Mouse (Mus musculus) small intestine, adult 2 months (tissue): ENCODE data around the gene C1qtnf1. TPM values are rescaled to one million over a fixed set of nuclear protein-coding genes. Genes with fewer than 3 reads are reported as not detected.

Source experiments
- H3K27ac ChIP-seq: fragments of 200-500 bp; 2 replicates; pipeline ENCODE4 v1.5.1; 2012; ENCODE audit warnings: low read depth, low read length, control low read depth, inconsistent platforms; ENCODE audit not compliant: insufficient read depth
- H3K27me3 ChIP-seq: fragments of 200-500 bp; 2 replicates; pipeline ENCODE4 v1.6.1; 2012; ENCODE audit warnings: mild to moderate bottlenecking, moderate library complexity, low read length, inconsistent platforms; ENCODE audit not compliant: control insufficient read depth, insufficient read depth
- H3K36me3 ChIP-seq: fragments of 200-500 bp; 2 replicates; pipeline ENCODE4 v1.6.1; 2012; ENCODE audit warnings: mild to moderate bottlenecking, low read length, control low read depth, inconsistent platforms; ENCODE audit not compliant: control insufficient read depth, insufficient read depth
- H3K4me1 ChIP-seq: fragments of 200-500 bp; 2 replicates; pipeline ENCODE4 v1.6.1; 2012; ENCODE audit warnings: low read length, inconsistent platforms, mixed read lengths; ENCODE audit not compliant: control insufficient read depth, insufficient read depth, insufficient read length
- H3K4me3 ChIP-seq: fragments of 200-500 bp; 2 replicates; pipeline ENCODE4 v1.5.1; 2012; ENCODE audit warnings: low read depth, mild to moderate bottlenecking, control low read depth, inconsistent platforms, low read length, moderate library complexity
- CTCF ChIP-seq: fragments of 200-500 bp; IDR thresholded peaks from 2 replicates; pipeline ENCODE4 v1.5.1; 2012; ENCODE audit warnings: low read depth, mild to moderate bottlenecking, control low read depth, inconsistent platforms, low read length, moderate library complexity, mixed read lengths; ENCODE audit not compliant: insufficient replicate concordance, insufficient read length; ENCODE audit errors: extremely low read depth
- POLR2A ChIP-seq: fragments of 200-500 bp; IDR thresholded peaks from 2 replicates; pipeline ENCODE4 v1.6.1; 2012; ENCODE audit warnings: low read depth, mild to moderate bottlenecking, control low read depth, inconsistent platforms, low read length, moderate library complexity
- WGBS: fragments of 180-500 bp; shearing (Covaris S2); methylation state at CpG from one replicate; pipeline ENCODE4 v1.1.7; 2018; 5-methylcytosine and 5-hydroxymethylcytosine counted together
- polyA plus RNA-seq: library from polyadenylated mRNA; depleted of rRNA; stranded (reverse); fragments of >200 nt; gene quantifications from 2 replicates; pipeline ENCODE4 v1.2.3, GENCODE M21; 2012; rRNA removed

C1qtnf1 gene
- polyA plus RNA-seq, 1 experiment = 4.3 TPM

DNA sequence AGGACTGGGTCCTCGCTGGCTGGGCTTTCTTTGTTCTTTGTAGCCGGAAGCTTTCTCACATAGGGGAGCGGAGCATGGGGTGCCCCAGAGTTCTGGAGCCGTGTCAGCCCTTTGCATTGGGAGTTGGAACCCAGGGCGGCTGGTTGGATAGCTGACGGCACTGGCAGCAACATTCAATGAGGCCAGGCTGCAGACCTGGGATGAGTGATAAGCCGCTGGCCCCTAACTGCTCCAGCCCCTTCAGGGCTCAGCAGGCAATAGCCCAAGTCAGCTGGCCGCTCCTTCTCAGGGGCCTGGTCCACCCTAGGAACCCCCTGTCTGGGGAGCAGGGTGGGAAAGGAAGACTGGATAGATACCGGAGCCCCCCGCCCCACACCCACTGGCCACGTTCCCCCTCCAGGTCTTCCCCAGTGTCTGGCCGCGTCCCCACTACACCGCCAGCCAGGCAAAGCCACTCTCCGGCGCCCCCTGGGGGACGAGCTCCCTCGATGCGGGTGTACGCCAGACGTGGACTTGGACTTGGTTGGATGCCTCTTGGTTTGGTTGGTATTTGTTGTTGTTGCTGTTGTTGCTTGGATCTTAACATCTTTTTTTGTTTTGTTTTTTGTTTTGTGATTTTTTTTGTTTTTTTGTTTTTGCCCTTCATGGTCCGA is 62.7 kb downstream of the C1qtnf1 start:
- Histone ChIP-seq H3K36me3 (peaks cover 23% of the 10 kb centered on the region), H3K4me3 (no peak overlapping the region), H3K27ac (no peak overlapping the region), H3K4me1 (no peaks in the 10 kb centered on the region), H3K27me3 (no peaks in the 10 kb centered on the region)
- WGBS = 25% methylated on average over 22 of the region's 22 CpGs
- TF ChIP-seq POLR2A (no peak), CTCF (peak; percentile 85)

DNA sequence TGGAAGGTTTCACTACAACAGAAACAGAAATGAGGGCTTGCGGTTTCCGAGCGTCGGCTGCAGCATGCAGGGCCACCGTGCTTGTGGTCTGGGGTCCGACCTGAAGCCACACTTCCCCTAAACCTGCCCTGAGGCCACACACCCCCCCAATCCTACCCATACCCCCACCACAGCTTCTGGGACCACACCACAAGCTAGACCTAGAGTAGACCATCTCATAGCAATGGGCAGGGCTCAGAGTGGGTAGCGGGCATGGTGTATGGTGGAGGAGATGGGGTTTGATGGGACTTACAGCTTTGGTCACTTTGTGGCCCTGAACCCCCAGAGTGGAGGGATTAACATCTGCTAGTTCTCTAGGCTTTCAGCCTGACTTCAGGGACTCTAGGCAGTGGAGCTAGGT is 63.2 kb downstream of the C1qtnf1 start:
- no peak for TF ChIP-seq POLR2A
- no peak for TF ChIP-seq CTCF
- H3K4me3 ChIP-seq = no peak overlapping the region
- H3K27ac ChIP-seq = no peak overlapping the region
- peaks cover under 1% of the 10 kb centered on the region for H3K4me1 ChIP-seq
- no peaks in the 10 kb centered on the region for H3K27me3 ChIP-seq
- peaks cover 19% of the 10 kb centered on the region for H3K36me3 ChIP-seq
- WGBS = 81% methylated on average over 7 of the region's 7 CpGs

DNA sequence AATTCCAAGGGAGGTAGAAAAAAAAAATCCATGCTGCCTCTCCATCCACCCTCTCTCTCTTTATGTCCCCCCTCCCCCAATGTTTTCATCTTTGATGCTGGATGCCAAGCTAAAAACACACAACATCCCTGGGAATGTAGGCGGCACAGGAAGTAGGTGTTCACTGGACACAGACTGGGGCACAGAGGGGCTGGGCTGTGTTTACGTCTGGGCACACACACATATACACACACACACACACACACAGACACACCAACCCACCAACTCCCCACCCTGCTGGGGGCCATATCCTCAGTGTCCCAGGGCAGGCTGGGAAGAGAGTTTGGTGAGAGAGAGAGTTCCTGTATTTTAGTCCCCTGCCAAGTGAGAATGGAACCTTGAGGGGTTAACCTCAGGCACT is 65.5 kb downstream of the C1qtnf1 start:
- 94% methylated on average over 2 of the region's 2 CpGs for WGBS

DNA sequence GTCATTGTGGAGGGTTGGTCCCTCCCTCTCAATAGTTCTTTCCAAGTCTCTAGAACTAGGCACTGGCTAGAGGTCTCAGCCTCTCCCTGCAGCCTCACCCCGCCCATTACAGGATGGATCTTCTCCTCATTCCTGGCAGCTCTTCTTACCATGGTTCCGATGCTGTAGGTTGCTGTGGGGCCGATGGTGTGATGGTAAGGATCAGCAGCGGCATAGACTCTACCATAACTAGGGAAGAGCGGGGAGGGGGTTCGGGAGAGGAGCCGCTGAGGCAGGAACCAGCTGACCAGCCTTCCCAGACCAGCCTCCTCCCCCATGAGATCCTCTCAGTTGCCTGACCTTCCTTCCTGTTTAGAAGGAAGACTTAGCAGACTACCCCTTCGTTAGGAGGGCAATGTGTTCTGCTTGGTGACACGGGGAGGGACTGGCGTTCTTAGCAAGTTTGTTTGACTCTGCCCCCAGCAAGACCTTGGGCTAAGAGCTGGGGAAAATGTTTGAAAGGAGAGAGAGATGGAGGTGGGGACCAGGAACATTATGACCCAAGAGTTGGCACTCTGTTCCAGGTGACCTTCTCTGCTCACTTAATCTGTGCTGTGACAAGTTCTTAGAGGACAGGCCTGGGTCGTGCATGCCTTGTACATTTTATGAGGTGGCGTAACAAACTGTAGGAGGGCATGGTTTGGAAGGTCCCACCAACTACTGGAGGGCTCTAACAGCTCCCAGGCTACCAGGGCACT is 66.2 kb downstream of the C1qtnf1 start:
- Histone ChIP-seq H3K27me3 (no peaks in the 10 kb centered on the region), H3K36me3 (no peaks in the 10 kb centered on the region), H3K4me3 (no peak overlapping the region), H3K4me1 (peaks cover 2% of the 10 kb centered on the region), H3K27ac (no peak overlapping the region)
- WGBS = 83% methylated on average over 12 of the region's 12 CpGs
- TF ChIP-seq POLR2A (no peak), CTCF (no peak)

More for the DNA sequence above, 65.5 kb downstream of the C1qtnf1 start:
- H3K4me1 ChIP-seq = peaks cover 2% of the 10 kb centered on the region
- H3K4me3 ChIP-seq = no peak overlapping the region
- no peak overlapping the region for H3K27ac ChIP-seq
- H3K36me3 ChIP-seq = no peaks in the 10 kb centered on the region
- TF ChIP-seq POLR2A (no peak), CTCF (no peak)
- H3K27me3 ChIP-seq = no peaks in the 10 kb centered on the region

DNA sequence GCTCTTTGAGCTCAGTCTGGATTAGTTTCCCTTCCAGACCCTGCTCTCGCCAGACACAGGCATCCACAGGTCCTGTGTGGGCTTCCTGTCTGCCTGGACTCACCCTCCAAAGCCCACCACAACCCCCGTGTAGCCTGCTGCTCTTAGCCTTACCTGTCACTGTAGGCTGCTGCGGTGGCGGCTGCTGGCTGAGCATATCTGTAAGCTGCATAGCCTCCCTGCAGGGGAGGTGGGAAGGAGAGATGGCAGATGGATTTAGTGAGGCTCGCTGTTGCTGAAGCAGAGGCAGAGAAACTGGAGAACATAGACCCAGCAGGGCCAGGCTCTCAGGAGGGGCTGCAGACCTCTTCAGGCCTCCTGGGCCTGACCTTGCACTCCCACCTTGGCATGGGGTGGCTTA is 67.1 kb downstream of the C1qtnf1 start:
- H3K27me3 ChIP-seq = no peaks in the 10 kb centered on the region
- H3K27ac ChIP-seq = no peak overlapping the region
- TF ChIP-seq CTCF (no peak), POLR2A (no peak)
- WGBS = 74% methylated on average over 5 of the region's 5 CpGs
- no peak overlapping the region for H3K4me3 ChIP-seq
- no peaks in the 10 kb centered on the region for H3K36me3 ChIP-seq
- peaks cover 2% of the 10 kb centered on the region for H3K4me1 ChIP-seq

DNA sequence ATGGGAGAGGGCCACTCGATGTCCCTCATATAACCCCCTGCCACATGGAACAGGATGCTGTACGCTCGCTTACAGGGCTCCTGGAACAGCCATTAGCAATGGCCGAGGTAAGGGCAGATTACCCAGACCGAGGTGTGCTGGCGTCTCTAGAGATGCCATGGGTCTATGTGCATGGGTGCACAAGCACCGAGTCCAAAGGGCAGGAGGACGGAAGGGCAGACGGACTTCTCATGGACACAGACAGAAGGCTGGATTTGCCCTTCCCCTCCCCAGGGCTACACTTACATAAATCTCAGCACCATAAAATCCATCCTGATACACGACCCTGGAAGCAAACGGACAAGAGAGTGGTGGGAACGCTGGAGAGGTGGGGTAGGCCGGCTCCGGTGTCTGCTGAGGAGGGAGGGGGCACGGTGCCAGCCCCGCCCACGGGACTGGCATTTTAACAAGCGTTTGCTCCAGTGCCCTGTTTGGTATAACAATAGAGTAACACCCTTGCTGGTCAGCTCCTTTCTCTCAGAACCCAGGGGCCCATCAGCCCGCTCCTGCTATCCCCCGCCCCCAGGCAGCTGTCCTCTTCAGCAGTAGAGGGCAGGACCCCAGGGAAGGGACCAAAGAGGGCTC is 68.2 kb downstream of the C1qtnf1 start:
- Histone ChIP-seq H3K27ac (no peak overlapping the region), H3K4me1 (peaks cover 2% of the 10 kb centered on the region), H3K36me3 (no peaks in the 10 kb centered on the region), H3K27me3 (no peaks in the 10 kb centered on the region), H3K4me3 (no peak overlapping the region)
- TF ChIP-seq CTCF (no peak), POLR2A (no peak)
- WGBS = 42% methylated on average over 20 of the region's 20 CpGs

Other genes starting within 250 kb of the C1qtnf1 start
- gene Cyth1, start 179.6 kb upstream of the C1qtnf1 start, polyA plus RNA-seq = 8.5 and 19.6 TPM in 2 replicates
- 10.8 and 11.5 TPM in 2 replicates for gene Usp36, start 138.0 kb upstream of the C1qtnf1 start, polyA plus RNA-seq
- gene Cep295nl, start 85.7 kb upstream of the C1qtnf1 start, polyA plus RNA-seq = 0.04 TPM in 1 of 2 replicates, not detected in the other
- gene Timp2, start 72.5 kb upstream of the C1qtnf1 start, polyA plus RNA-seq = 22.6 and 27.7 TPM in 2 replicates
- 372 and 739 TPM in 2 replicates for gene Lgals3bp, start 26.1 kb upstream of the C1qtnf1 start, polyA plus RNA-seq
- gene Cant1, start 9.1 kb upstream of the C1qtnf1 start, polyA plus RNA-seq = 73.6 and 158 TPM in 2 replicates
- 12.3 and 18.3 TPM in 2 replicates for gene Engase, start 48.6 kb downstream of the C1qtnf1 start, polyA plus RNA-seq